Mouse (Mus musculus) thymus, adult 2 months (tissue): Measurements from ENCODE around the gene Pp2d1. TPM values are rescaled to one million over a fixed set of nuclear protein-coding genes. Genes with fewer than 3 reads are reported as not detected.

Experiments
- DNase-seq: peaks from one replicate; pipeline ENCODE4 v3.0.0; 2021
- H3K27ac ChIP-seq: fragments of 200-500 bp; 2 replicates; pipeline ENCODE4 v1.5.1; 2012; ENCODE audit warnings: low read length, control low read depth; ENCODE audit not compliant: control insufficient read depth, insufficient read depth
- H3K27me3 ChIP-seq: fragments of 200-500 bp; 2 replicates; pipeline ENCODE4 v1.6.1; 2012; ENCODE audit warnings: mild to moderate bottlenecking, low read length, moderate library complexity, mixed read lengths; ENCODE audit not compliant: control insufficient read depth, insufficient read depth
- H3K36me3 ChIP-seq: fragments of 200-500 bp; 2 replicates; pipeline ENCODE4 v1.6.1; 2012; ENCODE audit warnings: mild to moderate bottlenecking, low read length, moderate library complexity; ENCODE audit not compliant: control insufficient read depth, insufficient read depth
- H3K4me1 ChIP-seq: fragments of 200-500 bp; replicated peaks from 2 replicates; pipeline ENCODE4 v1.6.1; 2012; ENCODE audit warnings: low read length; ENCODE audit not compliant: control insufficient read depth, insufficient read depth
- H3K4me3 ChIP-seq: fragments of 200-500 bp; 2 replicates; pipeline ENCODE4 v1.5.1; 2012; ENCODE audit warnings: mild to moderate bottlenecking, low read length, control low read depth, moderate library complexity; ENCODE audit not compliant: control insufficient read depth, insufficient read depth
- CTCF ChIP-seq: fragments of 200-500 bp; IDR thresholded peaks from 2 replicates; pipeline ENCODE4 v1.5.1; 2012; ENCODE audit warnings: mild to moderate bottlenecking, control low read depth, low read length, moderate library complexity, borderline replicate concordance; ENCODE audit not compliant: control insufficient read depth, poor library complexity, insufficient read depth; ENCODE audit errors: extremely low read depth
- POLR2A ChIP-seq: fragments of 200-500 bp; IDR thresholded peaks from 2 replicates; pipeline ENCODE4 v1.6.1; 2012; ENCODE audit warnings: mild to moderate bottlenecking, low read length, control low read depth, moderate library complexity; ENCODE audit not compliant: control insufficient read depth, poor library complexity, insufficient read depth; ENCODE audit errors: extremely low read depth
- WGBS: fragments of 180-500 bp; shearing (Covaris S2); methylation state at CpG from one replicate; pipeline ENCODE4 v1.1.7; 2018; 5-methylcytosine and 5-hydroxymethylcytosine counted together
- polyA plus RNA-seq: library from polyadenylated mRNA; depleted of rRNA; stranded (reverse); fragments of >200 nt; gene quantifications from 2 replicates; pipeline ENCODE4 v1.2.3, GENCODE M21; 2012

Gene Pp2d1
- polyA plus RNA-seq, 1 experiment = not detected

DNA sequence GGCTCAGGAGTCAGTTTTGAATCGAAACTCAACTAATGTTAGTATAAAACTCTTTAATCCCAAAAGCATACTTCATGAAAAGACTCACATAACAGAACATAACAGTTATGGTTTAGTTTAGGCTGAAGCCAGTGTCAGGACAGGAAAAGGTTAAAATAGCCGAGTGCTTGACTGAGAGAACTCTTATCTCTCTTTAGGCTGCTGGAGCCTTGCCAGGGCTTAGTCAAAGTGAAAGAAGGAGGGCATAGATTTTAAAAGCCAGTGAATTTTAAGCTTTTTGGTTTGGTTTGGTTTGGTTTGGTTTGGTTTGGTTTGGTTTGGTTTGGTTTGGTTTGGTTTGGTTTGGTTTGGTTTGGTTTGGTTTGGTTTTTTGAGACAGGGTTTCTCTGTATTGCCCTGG is 6.8 kb downstream of the Pp2d1 start:
- WGBS = 62% methylated on average over 2 of the region's 2 CpGs

DNA sequence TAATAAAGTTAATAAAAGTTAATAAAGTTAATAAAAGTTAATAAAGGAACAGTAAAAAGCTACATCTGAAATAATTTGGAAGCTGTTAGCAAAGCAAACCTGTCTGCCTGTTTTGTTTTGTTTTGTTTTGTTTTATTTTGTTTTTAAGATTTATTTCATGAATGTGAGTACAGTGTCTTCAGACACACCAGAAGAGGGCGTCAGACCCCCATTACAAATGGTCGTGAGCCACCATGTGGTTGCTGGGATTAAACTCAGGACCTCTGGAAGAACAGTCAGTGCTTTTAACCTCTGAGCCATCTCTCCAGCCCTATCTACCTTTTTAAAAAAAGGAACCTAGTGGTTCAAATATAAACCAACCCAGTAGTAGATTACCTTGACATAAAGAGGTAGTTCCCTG is 8.1 kb downstream of the Pp2d1 start:
- Histone ChIP-seq H3K4me1 (no peaks in the 10 kb centered on the region), H3K36me3 (no peaks in the 10 kb centered on the region), H3K4me3 (no peak overlapping the region), H3K27me3 (no peaks in the 10 kb centered on the region), H3K27ac (no peak overlapping the region)
- TF ChIP-seq CTCF = no peak
- TF ChIP-seq POLR2A = no peak
- WGBS = 49% methylated on average over 2 of the region's 2 CpGs
- DNase-seq = peak; percentile 3

More for the DNA sequence above, 6.8 kb downstream of the Pp2d1 start:
- Histone ChIP-seq H3K36me3 (no peaks in the 10 kb centered on the region), H3K4me1 (no peaks in the 10 kb centered on the region), H3K27me3 (no peaks in the 10 kb centered on the region), H3K4me3 (no peak overlapping the region), H3K27ac (no peak overlapping the region)
- no peak for DNase-seq
- TF ChIP-seq CTCF = no peak
- no peak for TF ChIP-seq POLR2A

DNA sequence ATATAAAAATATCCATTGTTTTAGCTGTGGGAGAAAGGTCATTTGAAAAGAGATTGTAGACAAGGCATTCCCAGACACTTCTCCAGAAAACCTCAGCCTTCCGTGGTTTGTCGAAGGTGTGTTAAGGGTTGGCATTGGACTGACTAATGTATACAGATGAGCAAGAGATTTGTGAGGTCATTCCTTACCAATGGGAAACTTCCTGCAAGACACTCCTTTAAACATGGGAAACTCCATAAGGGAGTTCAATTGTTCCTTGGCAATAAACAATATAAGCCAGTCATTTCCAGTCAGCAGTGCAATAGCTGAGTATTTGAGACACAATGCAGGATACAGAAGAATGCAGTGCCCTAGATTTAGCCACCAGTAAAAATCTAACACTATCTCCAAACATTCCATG is 11.2 kb downstream of the Pp2d1 start:
- Histone ChIP-seq H3K4me3 (no peak overlapping the region), H3K36me3 (no peaks in the 10 kb centered on the region), H3K27me3 (no peaks in the 10 kb centered on the region), H3K27ac (no peak overlapping the region), H3K4me1 (no peaks in the 10 kb centered on the region)
- WGBS = 91% methylated on average over 2 of the region's 2 CpGs
- no peak for DNase-seq
- no peak for TF ChIP-seq POLR2A
- TF ChIP-seq CTCF = no peak

DNA sequence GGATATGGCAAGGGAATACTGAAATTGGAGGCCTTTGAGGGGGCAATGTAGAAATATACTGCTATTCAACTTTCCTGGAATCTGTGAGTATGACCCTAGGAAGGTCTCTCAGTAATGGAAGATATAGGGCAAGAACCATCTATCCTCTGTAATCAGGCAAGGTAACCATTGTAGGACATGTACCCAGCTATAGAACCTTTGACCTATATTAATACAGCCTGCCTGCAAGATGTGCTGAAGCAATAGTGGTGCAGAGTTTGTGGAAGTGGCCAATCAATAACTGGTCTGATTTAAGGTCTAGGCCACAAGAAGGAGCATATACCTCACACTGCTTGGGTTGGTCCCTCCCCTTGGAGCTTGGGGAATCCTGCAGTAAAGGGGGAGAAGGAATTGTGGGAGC is 18.7 kb downstream of the Pp2d1 start:
- Histone ChIP-seq H3K36me3 (no peaks in the 10 kb centered on the region), H3K4me3 (no peak overlapping the region), H3K4me1 (no peaks in the 10 kb centered on the region), H3K27ac (no peak overlapping the region), H3K27me3 (no peaks in the 10 kb centered on the region)
- TF ChIP-seq CTCF (no peak), POLR2A (no peak)
- DNase-seq = no peak

DNA sequence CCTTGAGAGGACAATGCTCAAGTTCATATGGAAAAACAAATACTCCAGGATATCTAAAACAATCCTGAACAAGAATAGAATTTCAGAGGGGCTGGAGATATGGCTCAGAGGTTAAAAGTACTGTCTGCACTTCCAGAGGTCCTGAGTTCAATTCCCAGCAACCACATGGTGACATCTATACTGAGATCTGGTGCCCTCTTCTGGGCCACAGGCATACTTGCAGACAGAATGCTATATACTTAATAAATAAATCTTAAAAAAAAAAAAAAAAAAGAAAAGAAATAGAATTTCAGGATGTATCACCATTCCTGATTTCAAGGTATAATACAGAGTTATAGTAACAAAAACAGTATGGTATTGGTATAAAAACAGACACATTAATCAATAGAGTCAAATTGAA is 19.9 kb downstream of the Pp2d1 start:
- TF ChIP-seq POLR2A = no peak
- no peak for TF ChIP-seq CTCF

DNA sequence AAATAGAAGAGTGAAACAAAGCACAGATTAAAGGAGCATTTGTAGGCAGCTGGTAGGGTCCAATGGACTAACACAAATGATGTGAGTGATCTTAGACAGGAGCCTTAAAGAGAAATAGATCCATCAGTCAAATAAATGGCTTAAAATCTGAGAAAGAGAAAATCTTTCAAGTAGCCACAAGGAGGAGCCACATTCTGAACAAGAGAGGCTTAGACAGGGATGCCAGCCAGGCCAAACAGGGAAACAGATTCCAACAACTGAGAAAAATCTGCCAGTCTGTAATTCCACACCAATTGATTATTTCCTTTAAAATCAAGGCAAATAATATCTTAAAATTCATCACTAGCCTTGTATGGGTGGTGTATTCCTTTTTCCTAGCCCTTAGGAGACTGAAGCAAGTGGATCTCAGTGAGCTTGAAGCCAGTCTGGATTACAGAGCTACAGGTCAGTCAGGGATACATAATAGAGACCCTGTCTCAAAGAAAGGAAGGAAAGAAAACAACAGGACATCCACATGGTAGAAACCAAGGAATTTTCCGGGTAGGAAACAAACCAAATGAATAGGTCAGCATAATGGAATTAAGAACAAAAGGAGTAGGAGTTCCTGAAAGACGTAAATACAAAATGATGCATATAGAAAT is 26.8 kb downstream of the Pp2d1 start:
- no peak overlapping the region for H3K27ac ChIP-seq
- TF ChIP-seq POLR2A (no peak), CTCF (no peak)
- 92% methylated on average over 2 of the region's 2 CpGs for WGBS
- H3K27me3 ChIP-seq = no peaks in the 10 kb centered on the region
- no peaks in the 10 kb centered on the region; the same call in 1 of the 2 replicates for H3K36me3 ChIP-seq
- no peak overlapping the region for H3K4me3 ChIP-seq
- DNase-seq = no peak
- no peaks in the 10 kb centered on the region for H3K4me1 ChIP-seq

More for the DNA sequence above, 19.9 kb downstream of the Pp2d1 start:
- no peak overlapping the region for H3K4me3 ChIP-seq
- no peaks in the 10 kb centered on the region for H3K4me1 ChIP-seq
- H3K27ac ChIP-seq = no peak overlapping the region
- no peak for DNase-seq
- no peaks in the 10 kb centered on the region for H3K27me3 ChIP-seq
- no peaks in the 10 kb centered on the region for H3K36me3 ChIP-seq

DNA sequence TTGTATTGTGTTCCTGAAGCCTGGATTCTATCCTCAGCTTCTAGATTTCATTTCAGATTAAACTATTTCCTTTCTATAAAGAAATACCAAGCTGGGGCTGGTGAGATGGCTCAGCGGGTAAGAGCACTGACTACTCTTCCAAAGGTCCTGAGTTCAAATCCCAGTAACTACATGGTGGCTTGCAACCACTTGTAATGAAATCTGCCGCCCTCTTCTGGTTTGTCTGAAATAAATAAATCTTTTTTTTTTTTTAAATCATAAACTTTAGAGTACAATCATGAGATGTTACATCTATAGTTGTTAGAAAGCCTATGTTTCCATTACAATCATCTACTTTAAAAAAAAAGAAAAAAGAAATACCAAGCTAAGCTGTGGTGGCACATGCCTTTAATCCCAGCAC is 36.3 kb downstream of the Pp2d1 start:
- peaks cover 59% of the 10 kb centered on the region for H3K36me3 ChIP-seq

More for the DNA sequence above, 36.3 kb downstream of the Pp2d1 start:
- DNase-seq = no peak
- WGBS = 99% methylated on average over 2 of the region's 2 CpGs
- H3K4me1 ChIP-seq = no peaks in the 10 kb centered on the region
- no peaks in the 10 kb centered on the region for H3K27me3 ChIP-seq
- TF ChIP-seq CTCF = no peak
- no peak for TF ChIP-seq POLR2A
- H3K27ac ChIP-seq = no peak overlapping the region
- H3K4me3 ChIP-seq = no peak overlapping the region
